Mouse (Mus musculus) limb, embryonic 14.5 days (tissue): ENCODE data around the gene Adora2a. TPM values are rescaled to one million over a fixed set of nuclear protein-coding genes. Genes with fewer than 3 reads are reported as not detected.

Experiments used
- ATAC-seq: fragments of 200-750 bp; cut with Nextera tagmentation; 2 replicates; pipeline ENCODE4 v1.8.0; 2017; ENCODE audit warnings: low read depth, moderate number of reproducible peaks, moderate TSS enrichment; ENCODE audit not compliant: low FRiP score
- DNase-seq: peaks from one replicate; pipeline ENCODE4 v3.0.0-alpha.2; 2015; ENCODE audit warnings: low spot score
- H3K27ac ChIP-seq: fragments of 300-500 bp; sonication (generic); replicated peaks from 2 replicates; pipeline ENCODE4 v1.5.1; 2014; ENCODE audit warnings: low read depth, mild to moderate bottlenecking, low read length, moderate library complexity, mixed read lengths
- H3K27me3 ChIP-seq: fragments of 300-500 bp; sonication (generic); 2 replicates; pipeline ENCODE4 v1.6.1; 2014; ENCODE audit warnings: low read length, mixed read lengths; ENCODE audit not compliant: control insufficient read depth, insufficient read depth
- H3K36me3 ChIP-seq: fragments of 300-500 bp; sonication (generic); 2 replicates; pipeline ENCODE4 v1.6.1; 2014; ENCODE audit warnings: mild to moderate bottlenecking, low read length, moderate library complexity, mixed read lengths; ENCODE audit not compliant: control insufficient read depth, insufficient read depth
- H3K4me1 ChIP-seq: fragments of 300-500 bp; sonication (generic); 2 replicates; pipeline ENCODE4 v1.6.1; 2014; ENCODE audit warnings: antibody characterized with exemption, low read length, mixed read lengths; ENCODE audit not compliant: control insufficient read depth, insufficient read depth
- H3K4me2 ChIP-seq: fragments of 300-500 bp; sonication (generic); replicated peaks from 2 replicates; pipeline ENCODE4 v1.6.1; 2014; ENCODE audit warnings: low read depth, mild to moderate bottlenecking, low read length, moderate library complexity; ENCODE audit not compliant: severe bottlenecking
- H3K4me3 ChIP-seq: fragments of 300-500 bp; sonication (generic); replicated peaks from 2 replicates; pipeline ENCODE4 v1.5.1; 2014; ENCODE audit warnings: low read length
- H3K9ac ChIP-seq: fragments of 300-500 bp; sonication (generic); 2 replicates; pipeline ENCODE4 v1.6.1; 2014; ENCODE audit warnings: mild to moderate bottlenecking, low read depth, low read length, moderate library complexity; ENCODE audit not compliant: severe bottlenecking
- H3K9me3 ChIP-seq: fragments of 300-500 bp; sonication (generic); 2 replicates; pipeline ENCODE4 v1.6.1; 2016; ENCODE audit warnings: low read length; ENCODE audit not compliant: control insufficient read depth
- POLR2A ChIP-seq: fragments of 200-500 bp; IDR thresholded peaks from 2 replicates; pipeline ENCODE4 v1.8.0; 2012; ENCODE audit warnings: inconsistent platforms, mild to moderate bottlenecking, moderate library complexity, borderline replicate concordance; ENCODE audit not compliant: insufficient read depth, insufficient read length; ENCODE audit errors: extremely low read depth
- WGBS: fragments of 180-500 bp; shearing (Covaris S2); extraction: QIAGEN DNeasy Blood & Tissue Kit; methylation state at CpG from one replicate; pipeline ENCODE4 v1.1.7; 2014; 5-methylcytosine and 5-hydroxymethylcytosine counted together
- polyA plus RNA-seq, 2 experiments: library from polyadenylated mRNA; depleted of rRNA in 1 of 2; stranded (reverse) in 1 of 2; unstranded in 1 of 2; fragments of >200 nt; fragmentation: Nextera tagmentation in 1 of 2; extraction: Ambion mirVana in 1 of 2; gene quantifications; 2 replicates each; pipeline versions ENCODE4 v1.2.1 to v1.2.3; 2012 to 2014

The Adora2a gene
- polyA plus RNA-seq, 2 experiments: 4.2 to 4.7 TPM

DNA sequence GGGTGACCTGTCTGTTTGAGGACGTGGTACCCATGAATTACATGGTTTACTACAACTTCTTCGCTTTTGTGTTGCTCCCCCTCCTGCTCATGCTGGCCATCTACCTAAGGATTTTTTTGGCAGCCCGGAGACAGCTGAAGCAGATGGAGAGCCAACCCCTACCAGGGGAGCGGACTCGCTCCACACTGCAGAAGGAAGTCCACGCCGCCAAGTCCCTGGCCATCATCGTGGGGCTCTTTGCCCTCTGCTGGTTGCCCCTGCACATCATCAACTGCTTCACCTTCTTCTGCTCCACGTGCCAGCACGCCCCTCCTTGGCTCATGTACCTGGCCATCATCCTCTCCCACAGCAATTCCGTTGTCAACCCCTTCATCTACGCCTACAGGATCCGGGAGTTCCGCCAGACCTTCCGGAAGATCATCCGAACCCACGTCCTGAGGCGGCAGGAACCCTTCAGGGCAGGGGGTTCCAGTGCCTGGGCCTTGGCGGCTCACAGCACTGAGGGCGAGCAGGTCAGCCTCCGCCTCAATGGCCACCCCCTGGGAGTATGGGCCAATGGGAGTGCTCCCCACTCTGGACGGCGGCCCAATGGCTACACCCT is 16.6 kb downstream of the Adora2a start:
- DNase-seq (no peak), ATAC-seq (no peak)
- TF ChIP-seq POLR2A: no peak

DNA sequence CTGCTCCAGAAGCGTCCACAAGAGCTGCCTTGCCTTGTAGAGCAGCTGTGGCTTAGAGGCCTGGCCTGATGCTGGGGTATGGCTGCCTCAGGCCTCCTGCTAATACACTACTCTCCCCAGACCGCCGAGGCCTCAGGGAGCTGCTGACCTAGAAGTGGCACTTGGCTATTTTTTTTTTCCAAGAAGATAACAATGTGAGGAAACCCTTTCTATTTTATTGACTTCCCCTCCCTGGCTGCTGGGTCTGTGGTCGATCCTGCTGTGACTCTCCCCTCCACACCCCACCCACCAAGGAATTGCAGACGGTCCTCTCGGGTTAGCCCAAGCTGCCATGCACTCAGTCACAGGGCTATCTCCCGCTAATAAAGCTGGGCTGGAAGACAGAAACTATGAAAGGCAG is 17.5 kb downstream of the Adora2a start:
- Histone ChIP-seq H3K4me1 (no peaks in the 10 kb centered on the region), H3K36me3 (no peaks in the 10 kb centered on the region), H3K27ac (no peak overlapping the region), H3K9ac (no peak overlapping the region), H3K27me3 (no peaks in the 10 kb centered on the region), H3K9me3 (no peaks in the 10 kb centered on the region), H3K4me2 (no peak overlapping the region), H3K4me3 (no peak overlapping the region)
- TF ChIP-seq POLR2A: no peak
- WGBS: 58% methylated on average over 7 of the region's 7 CpGs
- DNase-seq (no peak), ATAC-seq (no peak)

More for the DNA sequence above, 16.6 kb downstream of the Adora2a start:
- Histone ChIP-seq H3K27ac (no peak overlapping the region), H3K9ac (no peak overlapping the region), H3K4me2 (no peak overlapping the region), H3K27me3 (no peaks in the 10 kb centered on the region), H3K9me3 (no peaks in the 10 kb centered on the region), H3K36me3 (no peaks in the 10 kb centered on the region), H3K4me1 (no peaks in the 10 kb centered on the region), H3K4me3 (no peak overlapping the region)
- WGBS: 92% methylated on average over 23 of the region's 23 CpGs

DNA sequence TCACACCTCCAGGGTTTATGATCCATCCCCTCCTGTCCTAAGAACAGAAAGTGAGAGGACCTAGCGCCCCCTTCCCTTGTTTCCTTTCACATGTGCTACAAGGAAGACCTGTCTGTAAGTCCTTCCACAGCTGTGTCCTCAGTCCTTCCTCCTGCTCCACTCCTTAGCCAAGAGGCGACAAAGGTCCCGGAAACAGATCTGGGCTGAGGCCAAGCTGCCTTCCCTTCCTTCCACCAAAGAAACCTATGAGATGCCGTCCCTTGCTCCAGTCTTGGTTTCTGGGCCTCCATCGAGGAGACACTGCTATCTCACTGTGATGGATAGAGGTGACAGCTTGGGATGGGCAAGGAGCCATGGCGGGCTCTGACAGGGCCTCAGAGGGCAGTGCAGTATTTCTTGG is 18.4 kb downstream of the Adora2a start:
- ATAC-seq (no peak), DNase-seq (no peak)
- no peak for TF ChIP-seq POLR2A
- no peaks in the 10 kb centered on the region for H3K27me3 ChIP-seq
- H3K9ac ChIP-seq: no peak overlapping the region
- no peak overlapping the region for H3K4me2 ChIP-seq
- H3K36me3 ChIP-seq: no peaks in the 10 kb centered on the region
- 75% methylated on average over 6 of the region's 6 CpGs for WGBS
- H3K4me1 ChIP-seq: no peaks in the 10 kb centered on the region
- no peak overlapping the region for H3K27ac ChIP-seq
- no peaks in the 10 kb centered on the region for H3K9me3 ChIP-seq
- H3K4me3 ChIP-seq: no peak overlapping the region

DNA sequence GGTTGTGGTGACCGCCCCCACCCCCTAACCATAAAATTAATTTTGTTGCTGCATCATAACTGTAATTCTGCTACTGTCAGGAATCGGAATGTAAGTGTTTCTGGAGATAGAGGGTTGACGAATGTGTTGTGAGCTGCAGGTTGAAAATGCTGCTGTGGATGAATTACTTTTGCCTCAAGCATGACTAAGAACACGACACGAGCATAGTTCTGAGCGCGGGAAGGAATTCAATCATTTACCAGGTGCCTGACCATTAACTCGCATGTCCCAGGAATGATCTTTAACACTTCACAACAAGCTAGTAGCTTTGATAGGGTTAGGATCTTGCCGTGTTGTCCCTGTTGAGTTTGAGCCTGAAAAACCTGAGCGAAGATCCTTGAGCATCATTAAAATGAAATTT is 20.6 kb downstream of the Adora2a start:
- no peak for ATAC-seq
- DNase-seq: no peak
- WGBS: 71% methylated on average over 10 of the region's 10 CpGs
- Histone ChIP-seq H3K9ac (no peak overlapping the region), H3K27ac (no peak overlapping the region), H3K36me3 (no peaks in the 10 kb centered on the region), H3K4me3 (no peak overlapping the region), H3K9me3 (no peaks in the 10 kb centered on the region), H3K4me2 (no peak overlapping the region), H3K27me3 (no peaks in the 10 kb centered on the region), H3K4me1 (no peaks in the 10 kb centered on the region)
- no peak for TF ChIP-seq POLR2A

DNA sequence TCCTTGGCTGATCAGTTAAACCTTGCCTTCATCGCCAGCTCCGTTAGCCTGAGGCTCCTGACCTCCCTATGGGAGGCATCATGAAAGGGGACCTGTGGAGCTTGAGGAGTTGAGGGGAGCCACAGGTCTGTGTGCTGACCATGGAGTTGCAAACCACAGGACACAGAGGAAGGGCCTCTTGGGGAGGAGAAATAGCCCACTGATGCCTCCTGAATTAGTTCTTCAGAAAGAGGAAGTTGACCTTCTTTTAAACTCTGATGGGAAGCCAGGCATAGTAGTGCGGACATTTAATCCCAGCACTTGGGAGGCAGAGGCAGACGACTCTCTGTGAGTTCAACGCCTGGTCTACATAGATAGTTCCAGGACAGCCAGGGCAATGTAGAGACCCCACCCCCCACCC is 22.2 kb downstream of the Adora2a start:
- 83% methylated on average over 5 of the region's 5 CpGs for WGBS
- Histone ChIP-seq H3K9me3 (no peaks in the 10 kb centered on the region), H3K4me1 (no peaks in the 10 kb centered on the region), H3K27ac (no peak overlapping the region), H3K9ac (no peak overlapping the region), H3K27me3 (no peaks in the 10 kb centered on the region), H3K4me2 (no peak overlapping the region), H3K36me3 (no peaks in the 10 kb centered on the region), H3K4me3 (no peak overlapping the region)
- TF ChIP-seq POLR2A: no peak
- no peak for DNase-seq
- no peak for ATAC-seq

DNA sequence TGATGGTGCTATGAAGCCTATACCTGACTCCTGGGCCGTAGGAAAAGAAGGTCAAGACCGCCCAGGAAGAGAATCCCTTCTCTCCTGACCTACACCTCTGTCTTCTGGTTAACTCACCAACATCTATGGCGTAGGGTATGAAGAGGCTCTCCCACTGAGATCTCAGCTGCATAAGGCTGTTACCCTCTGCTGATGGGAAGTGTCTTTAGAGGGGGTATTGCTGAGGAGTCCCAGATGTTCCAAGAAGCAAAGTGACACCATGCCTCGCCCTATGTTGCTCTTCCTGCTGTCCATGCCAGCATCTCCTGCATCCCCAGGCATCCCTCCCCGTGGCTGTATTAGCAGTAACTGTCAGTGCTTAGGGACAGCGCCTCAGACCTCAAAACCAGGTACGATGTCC is 22.7 kb downstream of the Adora2a start:
- no peak overlapping the region for H3K9ac ChIP-seq
- 80% methylated on average over 7 of the region's 7 CpGs for WGBS
- no peak overlapping the region for H3K27ac ChIP-seq
- no peak overlapping the region for H3K4me3 ChIP-seq
- DNase-seq (no peak), ATAC-seq (no peak)
- no peaks in the 10 kb centered on the region for H3K27me3 ChIP-seq
- no peaks in the 10 kb centered on the region for H3K9me3 ChIP-seq
- H3K4me1 ChIP-seq: no peaks in the 10 kb centered on the region
- H3K4me2 ChIP-seq: no peak overlapping the region
- TF ChIP-seq POLR2A: no peak
- no peaks in the 10 kb centered on the region for H3K36me3 ChIP-seq
